Mouse (Mus musculus) kidney, postnatal 14 days (tissue): Measurements from ENCODE around the gene Gm29797.
A peak's percentile ranks its signal among the peaks of the same experiment; 100 is the strongest.

Experiments used
- DNase-seq: peaks from one replicate; pipeline ENCODE4 v3.0.0; 2022; ENCODE audit warnings: mixed read lengths

The Gm29797 gene

DNA sequence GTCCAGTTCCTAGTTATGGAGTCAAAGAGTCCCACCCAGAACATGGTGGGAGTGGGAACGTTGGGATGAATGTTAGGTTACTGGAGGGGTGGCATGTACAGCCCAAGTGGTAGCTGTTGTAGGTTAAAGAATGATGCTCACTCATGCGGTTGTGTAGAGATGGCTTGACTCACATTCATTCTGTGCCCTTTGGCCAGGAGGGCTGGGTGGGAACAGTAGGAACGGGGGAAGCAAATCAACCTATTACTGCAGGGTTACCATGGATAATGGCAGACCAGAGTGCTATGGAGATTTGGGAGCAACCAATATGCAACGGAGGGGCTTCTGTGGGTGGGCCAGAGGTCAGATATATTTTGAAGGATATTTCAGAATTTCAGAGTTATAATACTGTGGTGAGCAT is 18.1 kb downstream of the Gm29797 start:
- no peak for DNase-seq

DNA sequence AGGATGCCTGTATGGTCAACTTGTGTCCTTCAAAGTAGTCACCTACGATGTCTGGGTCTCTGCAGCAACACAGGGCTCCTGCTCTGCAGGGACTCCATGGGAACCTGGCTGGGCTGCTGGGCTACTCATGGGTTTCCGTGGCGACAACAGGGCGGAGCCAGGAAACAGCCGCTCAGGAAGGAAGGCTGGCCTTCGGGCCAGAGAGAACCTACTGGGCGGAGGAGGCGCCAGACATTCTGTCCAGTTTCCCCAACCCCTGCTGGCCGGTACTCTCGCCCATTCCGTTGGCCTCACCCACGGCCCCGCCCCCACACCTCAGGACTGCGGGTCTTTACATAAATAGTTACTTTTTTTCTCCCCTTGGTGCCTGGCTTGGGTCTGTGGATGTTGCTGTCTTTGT is 18.6 kb downstream of the Gm29797 start:
- DNase-seq, result peak; percentile 86

DNA sequence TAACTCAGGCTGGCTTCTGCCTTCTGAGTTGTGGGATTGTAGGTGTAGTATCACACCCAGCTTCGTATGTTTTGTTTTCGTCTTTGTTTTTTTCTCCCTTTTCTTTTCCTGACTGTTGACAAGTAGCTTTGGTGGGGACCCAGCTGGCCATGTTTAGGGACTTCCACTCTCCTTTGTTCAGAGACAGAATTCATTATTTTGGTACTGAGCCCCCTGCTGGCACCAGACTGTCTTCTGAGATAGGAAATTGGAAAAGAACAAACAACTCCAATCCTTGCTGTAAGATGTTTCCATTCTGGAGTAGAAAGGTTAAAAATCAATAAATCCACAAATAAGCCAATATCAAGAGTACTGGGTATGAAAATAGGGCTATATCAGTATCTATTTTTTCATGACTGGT is 19.6 kb downstream of the Gm29797 start:
- peak; percentile 48 for DNase-seq

DNA sequence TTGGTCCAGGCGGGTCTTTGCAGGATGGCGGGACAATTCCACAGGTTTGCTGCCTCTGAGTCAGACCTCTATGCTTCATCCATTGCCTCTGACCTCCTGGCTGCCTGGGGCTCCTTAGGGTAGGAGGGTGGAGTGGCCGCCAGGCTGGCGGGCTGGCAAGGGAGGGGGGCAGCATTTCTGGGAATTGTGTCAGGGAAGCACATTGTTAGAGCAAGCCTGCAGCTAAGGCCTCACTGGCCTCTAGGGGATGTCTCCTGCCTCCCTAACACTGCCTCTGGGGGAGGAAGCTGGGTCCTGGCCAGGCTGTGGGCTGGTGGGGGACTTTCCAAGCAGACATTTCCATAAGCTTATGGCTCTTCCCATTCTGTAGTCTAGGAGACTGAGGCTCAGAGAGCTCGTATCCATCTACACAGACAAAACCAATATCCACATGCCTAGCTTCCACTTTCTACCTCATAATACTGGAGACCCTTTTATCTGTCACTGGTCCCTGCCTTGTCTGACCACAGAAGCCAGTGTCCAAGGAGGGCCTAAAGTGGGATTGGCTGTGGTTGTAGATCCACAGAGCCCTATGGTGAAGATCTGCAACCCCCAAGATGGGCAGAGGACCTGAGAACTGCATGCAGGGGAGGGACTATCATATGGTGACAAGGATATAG is 20.4 kb downstream of the Gm29797 start:
- peak; percentile 71 for DNase-seq

- DNase-seq, result peak; percentile 69
Observed at GRCm38 (mm10) chr2:181677755-181678098, 20.9 kb downstream of the Gm29797 start.

- peak; percentile 90 for DNase-seq
Observed at GRCm38 (mm10) chr2:181678780-181679179, 21.9 kb downstream of the Gm29797 start.

- DNase-seq, result peak; percentile 88
Observed at GRCm38 (mm10) chr2:181679951-181680715, 23.3 kb downstream of the Gm29797 start, which contains the start of gene Tcea2. Gene Tcea2 (plus strand): TSS chr2:181680310.

DNA sequence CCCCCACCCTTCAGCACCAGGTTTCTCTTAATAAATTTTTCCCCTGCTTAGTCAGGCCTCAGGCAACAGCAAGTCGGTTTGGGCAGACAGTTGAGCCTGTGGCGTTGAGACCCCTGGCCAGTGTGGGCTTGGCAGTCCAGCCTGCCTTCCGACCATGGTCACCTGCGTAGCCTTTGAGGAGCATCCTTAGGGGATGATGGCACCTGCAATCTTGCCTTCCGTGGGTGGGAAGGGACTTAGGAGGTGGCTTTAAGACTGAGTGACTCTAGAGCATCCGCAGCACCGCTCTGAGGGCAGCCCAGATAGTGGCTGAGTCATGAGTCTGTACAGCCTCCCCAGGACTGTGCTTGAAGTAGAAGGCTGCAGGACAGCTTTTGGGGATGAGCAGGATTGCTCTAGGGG is 23.9 kb downstream of the Gm29797 start:
- peak; percentile 21 for DNase-seq

DNA sequence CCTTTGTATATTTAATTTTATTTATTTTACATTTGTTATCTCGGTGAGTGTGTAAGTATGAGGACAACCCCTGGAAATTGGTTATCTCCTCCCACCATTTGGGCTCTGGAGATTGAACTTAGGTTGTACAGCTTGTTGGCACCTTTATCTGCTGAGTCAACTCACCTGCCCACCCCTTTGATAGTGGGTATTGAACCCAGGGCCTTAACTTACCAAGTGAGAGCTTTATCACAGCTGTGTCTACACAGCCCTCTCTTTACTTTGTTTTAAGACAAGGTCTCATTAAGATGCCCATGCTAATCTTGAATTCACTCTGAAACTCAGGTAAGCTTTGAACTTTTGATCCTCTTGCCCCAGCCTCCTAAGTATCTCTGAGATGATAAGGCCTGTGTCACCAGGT is 25.1 kb downstream of the Gm29797 start:
- no peak for DNase-seq

GRCm38 (mm10) chr2:181683381-181683780 is 26.5 kb downstream of the Gm29797 start:
- no peak for DNase-seq

DNA sequence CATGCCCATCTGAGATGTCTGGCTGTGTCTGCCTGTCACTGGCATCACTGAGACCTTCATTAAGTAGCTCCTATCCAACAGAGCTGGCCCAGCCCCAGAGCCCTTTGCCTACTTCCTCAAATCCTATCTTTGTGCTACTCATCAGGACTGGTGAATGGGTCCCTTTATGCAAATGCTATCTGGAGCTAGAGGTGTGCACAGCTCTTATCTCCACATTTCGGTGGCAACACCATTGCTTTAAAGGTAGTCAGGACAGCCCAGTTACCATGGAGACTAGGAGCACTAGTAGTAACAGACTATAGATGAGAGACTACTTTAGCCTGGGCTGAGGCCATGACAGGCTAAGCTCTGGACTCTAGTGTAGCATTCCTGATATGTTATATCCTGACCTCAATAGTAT is 27.9 kb downstream of the Gm29797 start:
- no peak for DNase-seq

DNA sequence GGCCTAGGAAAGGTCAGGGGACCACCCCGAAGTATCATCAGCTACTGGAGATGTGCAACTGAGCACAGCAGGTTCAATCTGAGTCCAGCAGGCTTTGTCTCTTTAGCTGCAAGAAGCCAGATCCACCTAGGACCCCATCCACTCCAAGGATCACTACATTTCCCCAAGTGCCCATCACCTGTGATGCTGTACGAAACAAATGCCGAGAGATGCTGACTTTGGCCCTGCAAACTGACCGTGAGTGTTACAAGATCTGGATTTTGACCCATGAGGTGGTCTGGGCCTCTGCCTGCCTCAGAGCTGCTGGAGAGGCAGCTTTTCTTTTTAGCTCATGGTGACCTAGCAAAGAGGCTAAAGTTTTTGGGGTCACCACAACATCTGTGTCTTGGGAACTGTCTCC is 28.9 kb downstream of the Gm29797 start:
- no peak for DNase-seq

DNA sequence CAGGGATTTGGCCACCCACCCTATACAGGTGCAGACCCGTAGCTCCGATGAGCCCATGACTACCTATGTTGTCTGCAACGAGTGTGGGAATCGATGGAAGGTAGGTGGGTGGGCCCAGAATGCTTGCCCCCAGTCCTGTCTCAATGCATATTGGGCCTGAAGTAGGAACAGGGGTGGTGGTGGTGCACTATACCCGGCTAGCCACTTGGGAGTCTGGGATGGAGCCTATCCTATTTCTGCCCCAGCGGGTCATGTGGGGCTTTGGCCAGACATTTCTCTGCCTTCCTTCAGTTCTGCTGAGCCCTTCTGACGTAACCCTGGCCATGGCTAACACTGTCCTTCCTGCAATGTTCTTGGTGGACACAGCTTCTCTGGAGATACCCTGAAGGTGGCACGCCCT is 30.8 kb downstream of the Gm29797 start:
- no peak for DNase-seq

- DNase-seq, result no peak
Observed at GRCm38 (mm10) chr2:181689466-181690160, 32.8 kb downstream of the Gm29797 start.

- DNase-seq, result no peak
Observed at GRCm38 (mm10) chr2:181691083-181691482, 34.2 kb downstream of the Gm29797 start.

DNA sequence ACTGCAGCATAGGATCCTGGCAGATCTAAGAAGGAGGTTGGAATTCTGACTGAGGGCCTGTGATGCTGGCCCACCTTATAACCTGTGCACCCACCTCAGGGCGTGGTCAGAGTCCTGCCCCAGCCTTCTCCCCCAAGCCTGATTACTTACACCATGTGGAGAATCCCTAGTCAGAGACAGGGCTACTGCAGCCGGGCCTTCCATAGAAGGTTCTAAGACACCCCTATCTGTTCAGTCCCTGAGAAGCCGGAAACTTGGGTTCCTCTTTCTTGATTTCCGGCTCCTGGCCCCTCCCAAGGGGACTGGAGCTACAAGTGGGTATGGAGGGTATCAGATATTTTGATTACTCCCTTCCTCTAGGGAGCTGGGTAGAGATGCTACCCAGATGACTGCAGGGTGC is 34.7 kb downstream of the Gm29797 start:
- no peak for DNase-seq

DNA sequence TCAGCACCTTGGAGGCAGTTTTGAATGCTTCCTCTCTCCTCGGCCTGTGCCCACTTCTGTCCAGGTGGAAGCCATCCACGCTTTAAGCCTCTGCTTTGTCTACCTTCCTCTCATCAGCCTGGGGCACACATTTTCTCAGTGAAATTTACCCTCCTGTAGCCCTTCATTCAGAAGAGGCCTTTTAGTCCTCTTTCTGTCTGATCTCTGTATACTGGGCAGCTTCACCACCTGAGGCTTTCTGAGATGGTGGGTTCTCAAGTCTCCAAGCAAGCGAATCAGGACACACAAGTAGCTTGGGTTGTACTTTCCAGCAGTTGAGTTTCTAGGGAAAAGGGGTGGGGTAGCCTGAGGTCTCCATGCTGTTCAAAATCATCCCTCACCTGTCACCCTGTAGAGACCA is 35.5 kb downstream of the Gm29797 start:
- DNase-seq, result no peak

- DNase-seq, result peak; percentile 88
Observed at GRCm38 (mm10) chr2:181693339-181694280, 36.8 kb downstream of the Gm29797 start, which contains the start of gene Rgs19. Gene Rgs19 (minus strand): TSS chr2:181693977.

- DNase-seq, result no peak
Observed at GRCm38 (mm10) chr2:181694581-181694980, 37.7 kb downstream of the Gm29797 start.

DNA sequence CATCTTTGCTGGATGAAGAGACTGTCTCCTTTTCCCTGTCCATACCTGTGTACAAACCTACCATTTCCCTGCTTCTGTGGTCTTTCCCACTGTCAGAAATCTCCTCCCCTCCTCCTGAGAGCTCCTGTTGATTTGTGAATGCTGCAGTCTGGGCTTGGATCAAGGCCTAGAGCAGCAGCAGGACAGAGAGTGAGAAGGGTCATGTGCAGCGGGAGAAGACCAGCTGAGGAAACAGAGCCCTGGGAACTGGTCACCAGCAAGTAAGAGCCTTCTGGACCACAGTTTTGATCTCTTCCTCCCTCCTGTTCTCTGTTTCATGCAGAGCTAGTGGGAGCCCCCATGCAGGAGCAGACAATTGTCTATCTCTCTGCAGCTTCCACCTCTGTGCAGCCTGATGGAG is 38.9 kb downstream of the Gm29797 start:
- DNase-seq, result no peak

DNA sequence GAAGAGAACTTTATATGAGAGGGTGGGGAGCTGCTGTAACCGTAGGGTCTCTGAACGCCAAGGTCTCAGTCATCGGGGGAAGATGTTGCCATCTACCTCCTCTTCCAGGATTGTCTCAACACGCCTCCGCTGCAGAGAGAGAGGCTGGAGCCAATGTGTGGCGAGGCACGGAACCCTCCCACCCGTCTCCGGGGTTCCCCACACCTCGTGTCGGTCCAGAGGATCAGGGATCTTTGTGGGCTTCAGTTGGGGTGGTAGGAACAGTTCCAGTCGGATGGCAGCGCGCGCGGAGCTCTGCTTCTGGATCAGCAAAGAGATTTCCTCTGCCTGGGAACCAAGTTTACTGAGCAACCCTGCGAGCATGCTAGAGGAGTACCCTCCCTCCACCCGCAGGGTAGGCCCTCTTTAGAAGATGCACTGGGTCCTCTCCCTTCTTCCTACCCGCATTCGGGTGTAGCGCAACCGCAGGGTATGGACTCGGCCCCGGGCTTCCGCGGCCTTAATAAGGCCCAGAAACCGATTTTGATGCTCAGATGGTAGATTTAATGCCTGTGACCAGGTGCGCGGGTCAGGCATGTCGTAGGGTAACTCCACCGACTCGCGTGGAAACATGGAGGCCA is 40.1 kb downstream of the Gm29797 start:
- DNase-seq, result no peak

- DNase-seq, result no peak
Observed at GRCm38 (mm10) chr2:181698241-181698640, 41.4 kb downstream of the Gm29797 start, which contains the start of gene Lkaaear1. Gene Lkaaear1 (minus strand): TSS chr2:181698442.
